Mouse (Mus musculus) kidney, postnatal 0 days (tissue): ENCODE results near the gene Shroom1. TPM values are rescaled to one million over a fixed set of nuclear protein-coding genes. Genes with fewer than 3 reads are reported as not detected.

Experiments
- ATAC-seq: fragments of 200-750 bp; cut with Nextera tagmentation; replicated peaks from 2 replicates; pipeline ENCODE4 v1.8.0; 2017; ENCODE audit warnings: low read depth, moderate number of reproducible peaks, moderate TSS enrichment, moderate library complexity; ENCODE audit not compliant: low FRiP score
- DNase-seq: peaks from one replicate; pipeline ENCODE4 v3.0.0-alpha.2; 2016; ENCODE audit warnings: low spot score
- H3K27ac ChIP-seq: fragments of 300-500 bp; sonication (generic); 2 replicates; pipeline ENCODE4 v1.5.1; 2014; ENCODE audit warnings: mild to moderate bottlenecking
- H3K27me3 ChIP-seq: fragments of 300-500 bp; sonication (generic); 2 replicates; pipeline ENCODE4 v1.6.1; 2014; ENCODE audit warnings: low read length, mixed read lengths; ENCODE audit not compliant: insufficient read depth
- H3K36me3 ChIP-seq: fragments of 300-500 bp; sonication (generic); 2 replicates; pipeline ENCODE4 v1.6.1; 2014; ENCODE audit warnings: low read length, mixed read lengths; ENCODE audit not compliant: insufficient read depth
- H3K4me1 ChIP-seq: fragments of 300-500 bp; sonication (generic); replicated peaks from 2 replicates; pipeline ENCODE4 v1.6.1; 2014; ENCODE audit warnings: antibody characterized with exemption, low read length, mixed read lengths; ENCODE audit not compliant: insufficient read depth
- H3K4me2 ChIP-seq: fragments of 300-500 bp; sonication (generic); 2 replicates; pipeline ENCODE4 v1.6.1; 2014; ENCODE audit warnings: mild to moderate bottlenecking, low read length, moderate library complexity, mixed read lengths
- H3K4me3 ChIP-seq: fragments of 300-500 bp; sonication (generic); replicated peaks from 2 replicates; pipeline ENCODE4 v1.5.1; 2014; ENCODE audit warnings: low read depth, low read length
- H3K9ac ChIP-seq: fragments of 300-500 bp; sonication (generic); 2 replicates; pipeline ENCODE4 v1.6.1; 2014; ENCODE audit warnings: low read depth, low read length
- H3K9me3 ChIP-seq: fragments of 300-500 bp; sonication (generic); replicated peaks from 2 replicates; pipeline ENCODE4 v1.6.1; 2016; ENCODE audit warnings: low read length, inconsistent platforms, mixed read lengths
- CTCF ChIP-seq: IDR thresholded peaks from 2 replicates; pipeline ENCODE4 v1.5.1; 2016; ENCODE audit warnings: antibody characterized with exemption, low read depth, mild to moderate bottlenecking, moderate library complexity
- WGBS: fragments of 180-500 bp; shearing (Covaris S2); extraction: QIAGEN DNeasy Blood & Tissue Kit; methylation state at CpG from one replicate; pipeline ENCODE4 v1.1.7; 2014; 5-methylcytosine and 5-hydroxymethylcytosine counted together
- polyA plus RNA-seq: library from polyadenylated mRNA; unstranded; fragments of >200 nt; fragmentation: Nextera tagmentation; extraction: Ambion mirVana; gene quantifications from 2 replicates; pipeline ENCODE4 v1.2.1, GENCODE M21; 2015

Gene Shroom1
- polyA plus RNA-seq, 1 experiment from 2014 or later, result 1.1 TPM

- Histone ChIP-seq H3K27ac (no peak overlapping the region), H3K9ac (no peak overlapping the region), H3K4me2 (no peak overlapping the region), H3K27me3 (no peaks in the 10 kb centered on the region), H3K4me3 (no peak overlapping the region), H3K36me3 (no peaks in the 10 kb centered on the region), H3K4me1 (no peaks in the 10 kb centered on the region), H3K9me3 (no peaks in the 10 kb centered on the region)
- TF ChIP-seq CTCF, result no peak
- DNase-seq (no peak), ATAC-seq (no peak)
- WGBS, result 78% methylated on average over 5 of the region's 5 CpGs
These were observed 46.7 kb downstream of the Shroom1 start for GRCm38 (mm10) chr11:53503738-53504137.

DNA sequence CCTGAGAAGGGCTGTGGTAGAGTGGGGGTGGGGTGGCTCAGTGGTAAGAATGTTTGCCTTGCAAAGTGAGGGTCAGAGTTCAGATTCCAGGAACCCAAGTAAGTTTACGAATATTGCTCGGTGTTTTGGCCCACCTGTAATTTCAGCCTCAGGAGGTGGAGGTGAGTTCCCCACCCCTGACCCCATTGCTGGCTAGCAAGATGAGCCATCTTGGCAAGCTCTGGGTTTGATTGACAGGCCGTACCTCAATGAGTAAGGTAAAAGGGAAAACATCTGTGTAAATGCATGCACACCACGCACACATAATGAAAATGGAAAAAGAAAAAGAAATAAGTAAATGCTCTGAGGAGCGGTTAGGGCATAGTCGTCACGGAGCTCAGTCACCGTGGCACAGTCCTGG, 47.4 kb downstream of the Shroom1 start:
- no peak overlapping the region for H3K27ac ChIP-seq
- no peak overlapping the region for H3K4me2 ChIP-seq
- H3K4me1 ChIP-seq, result no peaks in the 10 kb centered on the region
- no peak for DNase-seq
- no peak overlapping the region for H3K4me3 ChIP-seq
- no peak for ATAC-seq
- no peaks in the 10 kb centered on the region for H3K27me3 ChIP-seq
- H3K9me3 ChIP-seq, result no peaks in the 10 kb centered on the region
- 84% methylated on average over 8 of the region's 8 CpGs for WGBS
- TF ChIP-seq CTCF, result no peak
- H3K9ac ChIP-seq, result no peak overlapping the region
- no peaks in the 10 kb centered on the region for H3K36me3 ChIP-seq

- no peak overlapping the region for H3K9ac ChIP-seq
- DNase-seq, result no peak
- H3K9me3 ChIP-seq, result no peaks in the 10 kb centered on the region
- no peaks in the 10 kb centered on the region for H3K27me3 ChIP-seq
- ATAC-seq, result no peak
- WGBS, result 78% methylated on average over 5 of the region's 5 CpGs
- no peak overlapping the region for H3K27ac ChIP-seq
- H3K36me3 ChIP-seq, result no peaks in the 10 kb centered on the region
- H3K4me3 ChIP-seq, result no peak overlapping the region
- no peaks in the 10 kb centered on the region for H3K4me1 ChIP-seq
- no peak overlapping the region for H3K4me2 ChIP-seq
- TF ChIP-seq CTCF, result no peak
These were observed 48.1 kb downstream of the Shroom1 start for GRCm38 (mm10) chr11:53505026-53505663.

DNA sequence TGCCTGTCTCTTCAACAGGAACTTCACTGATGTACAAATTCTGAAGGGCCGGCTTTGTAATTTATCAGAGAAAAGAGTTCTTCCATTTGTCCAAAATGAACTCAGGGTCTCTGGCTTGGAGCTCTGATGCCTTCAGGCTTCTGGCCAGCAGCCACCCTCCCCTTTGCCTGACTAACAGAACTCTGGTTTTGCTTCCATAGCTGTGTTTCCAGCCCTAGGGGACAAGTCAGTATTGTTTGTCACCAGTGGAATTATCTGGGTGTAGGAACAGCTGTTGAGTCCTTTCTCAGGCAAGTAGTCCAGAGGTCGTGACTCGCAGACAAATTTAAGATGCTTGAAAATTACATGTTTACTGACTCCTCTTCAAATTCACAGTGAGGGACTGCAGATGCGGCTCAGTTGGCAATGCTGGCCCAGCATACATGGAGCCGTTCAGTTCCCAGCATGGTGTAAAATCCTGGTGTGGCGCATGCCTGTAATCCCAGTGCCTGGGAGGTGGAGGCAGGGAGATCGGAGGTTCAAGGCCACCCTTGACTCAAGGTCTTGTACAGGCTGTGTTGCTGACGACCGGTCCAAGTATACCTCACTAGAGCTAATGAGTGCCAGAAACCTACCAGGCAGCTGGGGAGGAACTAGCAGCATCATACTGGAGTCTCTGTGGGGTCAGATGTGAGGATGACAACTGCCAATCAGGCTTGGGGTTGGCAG, 50.2 kb downstream of the Shroom1 start:
- Histone ChIP-seq H3K4me2 (no peak overlapping the region), H3K27ac (no peak overlapping the region), H3K27me3 (no peaks in the 10 kb centered on the region), H3K4me1 (no peaks in the 10 kb centered on the region), H3K9ac (no peak overlapping the region), H3K36me3 (no peaks in the 10 kb centered on the region), H3K9me3 (no peaks in the 10 kb centered on the region), H3K4me3 (no peak overlapping the region)
- WGBS, result 88% methylated on average over 9 of the region's 9 CpGs
- no peak for TF ChIP-seq CTCF
- DNase-seq (no peak), ATAC-seq (no peak)

DNA sequence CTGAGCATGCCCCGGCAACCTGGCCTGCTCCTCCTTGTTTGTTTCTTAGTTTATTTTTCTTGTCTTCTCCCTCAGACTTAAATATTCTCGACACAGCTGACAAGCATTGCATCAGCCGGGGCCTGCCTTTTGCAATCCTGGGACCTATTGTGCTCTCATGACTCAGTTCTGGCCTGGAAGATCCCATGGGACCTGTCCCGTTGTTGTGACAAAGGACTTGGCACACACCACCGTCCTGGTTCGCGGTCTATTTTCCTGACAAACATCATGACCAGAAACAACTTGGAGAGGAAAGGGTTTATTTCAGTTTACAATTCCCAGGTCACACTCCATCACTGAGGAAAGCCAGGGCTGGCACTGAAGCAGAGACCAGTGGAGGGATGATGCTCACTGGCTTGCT, 51.1 kb downstream of the Shroom1 start:
- no peak for TF ChIP-seq CTCF
- H3K4me1 ChIP-seq, result no peaks in the 10 kb centered on the region
- ATAC-seq (no peak), DNase-seq (no peak)
- H3K36me3 ChIP-seq, result no peaks in the 10 kb centered on the region
- no peak overlapping the region for H3K9ac ChIP-seq
- no peaks in the 10 kb centered on the region for H3K27me3 ChIP-seq
- no peak overlapping the region for H3K27ac ChIP-seq
- no peaks in the 10 kb centered on the region for H3K9me3 ChIP-seq
- 46% methylated on average over 7 of the region's 7 CpGs for WGBS
- H3K4me3 ChIP-seq, result no peak overlapping the region
- H3K4me2 ChIP-seq, result no peak overlapping the region

DNA sequence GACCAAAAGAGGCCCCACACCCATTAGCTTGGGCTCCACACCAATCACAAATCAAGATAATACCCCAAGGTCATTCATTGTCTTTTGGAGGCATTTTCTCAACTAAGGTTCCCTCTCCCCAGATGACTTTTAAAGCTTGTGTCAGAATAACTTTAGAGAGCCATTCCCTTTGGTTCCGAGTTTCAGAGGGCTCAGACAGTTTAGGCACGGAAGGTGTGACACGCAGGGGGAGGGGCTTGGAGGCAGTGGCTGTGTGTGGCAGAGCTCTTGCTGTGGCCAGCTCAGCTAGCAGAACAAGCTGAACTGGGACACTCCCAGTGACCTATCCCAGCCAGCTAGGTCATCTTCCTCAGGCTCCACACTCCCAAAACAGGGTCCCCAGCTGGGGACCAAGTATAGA, 51.6 kb downstream of the Shroom1 start:
- TF ChIP-seq CTCF, result no peak
- H3K27me3 ChIP-seq, result no peaks in the 10 kb centered on the region

GRCm38 (mm10) chr11:53510351-53510750, 53.3 kb downstream of the Shroom1 start:
- ATAC-seq, result no peak

More for the DNA sequence above, 51.6 kb downstream of the Shroom1 start:
- no peaks in the 10 kb centered on the region for H3K4me1 ChIP-seq
- H3K36me3 ChIP-seq, result no peaks in the 10 kb centered on the region
- 51% methylated on average over 3 of the region's 3 CpGs for WGBS
- DNase-seq (no peak), ATAC-seq (no peak)
- no peak overlapping the region for H3K9ac ChIP-seq
- H3K9me3 ChIP-seq, result no peaks in the 10 kb centered on the region
- H3K4me3 ChIP-seq, result no peak overlapping the region
- H3K27ac ChIP-seq, result no peak overlapping the region
- no peak overlapping the region for H3K4me2 ChIP-seq

More at GRCm38 (mm10) chr11:53510351-53510750, 53.3 kb downstream of the Shroom1 start:
- WGBS, result 32% methylated on average over 5 of the region's 5 CpGs
- Histone ChIP-seq H3K27me3 (no peaks in the 10 kb centered on the region), H3K4me3 (no peak overlapping the region), H3K36me3 (no peaks in the 10 kb centered on the region), H3K4me1 (no peaks in the 10 kb centered on the region), H3K9ac (no peak overlapping the region), H3K4me2 (no peak overlapping the region), H3K27ac (no peak overlapping the region), H3K9me3 (no peaks in the 10 kb centered on the region)
- no peak for DNase-seq
- peak; percentile 35 for TF ChIP-seq CTCF
